In the genomic region with DNA sequence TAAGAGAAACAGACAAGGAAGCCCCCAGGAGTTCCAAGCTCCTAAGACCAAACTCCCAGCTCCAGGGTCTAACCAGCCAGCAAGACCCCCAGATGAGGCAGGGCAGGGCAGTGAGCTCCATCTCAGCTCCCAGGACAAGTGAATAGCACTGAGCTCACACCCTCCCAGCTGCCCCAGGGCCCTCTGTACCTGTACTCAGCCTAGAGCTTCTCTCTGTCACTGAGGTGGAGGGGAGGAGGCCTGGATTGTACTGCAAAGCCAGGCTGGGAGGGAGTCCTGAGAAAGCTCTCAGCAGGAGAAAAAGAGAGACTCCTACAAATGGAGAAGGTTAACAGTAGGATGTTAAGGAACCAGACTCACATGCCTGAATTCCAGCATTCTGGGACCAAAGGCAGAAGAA, we compare ENCODE assay signal across 8 mouse cellular contexts. TPM values are rescaled to one million over a fixed set of nuclear protein-coding genes. Genes with fewer than 3 reads are reported as not detected.
DNase-seq lines count a peak whose midpoint lies in the region; ATAC-seq and TF ChIP-seq lines count a peak whose summit lies in the region.
"Had no signal": no experiment of that assay in that cellular context is flagged by ENCODE, and none has a peak within 500 bp of the region (broad histone marks: within the 10 kb centered on the region; RNA-seq: fewer than 3 reads in every experiment).

No protein-coding gene starts in this region.

- intact Hi-C loops in left cerebral cortex, adult 2 months (cut with DNase I) = no loop called here
- intact Hi-C loops in left cerebral cortex, postnatal 25 days (cut with DNase I) = no loop called here

- no peak for TF ChIP-seq CTCF in left cerebral cortex, adult 2 months (IDR thresholded peaks at IDR 0.05)

- H3K27me3 ChIP-seq in embryonic facial prominence, embryonic 11.5 days (ENCODE audit: control insufficient read depth, insufficient read depth, low read length) = no peaks in the 10 kb centered on the region
- no peaks in the 10 kb centered on the region for H3K27me3 ChIP-seq in neural tube, embryonic 14.5 days (ENCODE audit: control insufficient read depth, insufficient read depth, low read length)

- no peak for ATAC-seq in embryonic facial prominence, embryonic 11.5 days (replicated peaks; ENCODE audit: insufficient number of reproducible peaks, low FRiP score, low TSS enrichment, low read depth)
- no peak for ATAC-seq in neural tube, embryonic 14.5 days (ENCODE audit: low read depth)

- no peak overlapping the region for H3K4me3 ChIP-seq in left cerebral cortex, adult 2 months
- H3K4me3 ChIP-seq in embryonic facial prominence, embryonic 11.5 days (ENCODE audit: low read depth, low read length) = no peak overlapping the region
- H3K4me3 ChIP-seq in neural tube, embryonic 14.5 days (ENCODE audit: low read depth, low read length) = no peak overlapping the region

- no peak overlapping the region for H3K4me2 ChIP-seq in embryonic facial prominence, embryonic 11.5 days (ENCODE audit: low read depth, low read length)
- no peak overlapping the region for H3K4me2 ChIP-seq in neural tube, embryonic 14.5 days (ENCODE audit: low read depth, low read length)

- no peaks in the 10 kb centered on the region for H3K4me1 ChIP-seq in embryonic facial prominence, embryonic 11.5 days (ENCODE audit: control insufficient read depth, insufficient read depth, low read length)
- no peaks in the 10 kb centered on the region for H3K4me1 ChIP-seq in neural tube, embryonic 14.5 days (ENCODE audit: control insufficient read depth, insufficient read depth, low read length)

- H3K36me3 ChIP-seq in embryonic facial prominence, embryonic 11.5 days (replicated peaks; ENCODE audit: control insufficient read depth, insufficient read depth, low read depth, low read length) = no peaks in the 10 kb centered on the region
- no peaks in the 10 kb centered on the region for H3K36me3 ChIP-seq in neural tube, embryonic 14.5 days (ENCODE audit: control insufficient read depth, insufficient read depth, low read length)

- no peaks in the 10 kb centered on the region for H3K9me3 ChIP-seq in embryonic facial prominence, embryonic 11.5 days (replicated peaks; ENCODE audit: control insufficient read depth, low read length)
- no peaks in the 10 kb centered on the region for H3K9me3 ChIP-seq in neural tube, embryonic 14.5 days (ENCODE audit: control insufficient read depth, low read length)

- H3K9ac ChIP-seq in embryonic facial prominence, embryonic 11.5 days (replicated peaks; ENCODE audit: low read length) = no peak overlapping the region
- H3K9ac ChIP-seq in neural tube, embryonic 14.5 days (replicated peaks; ENCODE audit: low read depth, low read length) = no peak overlapping the region

- peak overlapping the region; percentile 86 for H3K27ac ChIP-seq in left cerebral cortex, adult 2 months
- peak overlapping the region; percentile 53; the same call in 1 of the 2 replicates for H3K27ac ChIP-seq in embryonic facial prominence, embryonic 11.5 days (replicated peaks; ENCODE audit: low read depth, low read length)
- H3K27ac ChIP-seq in neural tube, embryonic 14.5 days (ENCODE audit: low read depth, low read length) = peak overlapping the region; percentile 34; the same call in 1 of the 2 replicates

- DNase-seq in left cerebral cortex, adult 2 months (ENCODE audit: extremely low spot score in 1 of 2, low spot score in 2 of 2) = no peak
- no peak for DNase-seq in left cerebral cortex, postnatal 25 days (ENCODE audit: low spot score in 2 of 2)
- no peak for DNase-seq in embryonic facial prominence, embryonic 11.5 days (ENCODE audit: low spot score)
- peak; percentile 34 for DNase-seq in induced T-regulatory cell, adult 2 months (ENCODE audit: low read depth)
- DNase-seq in gastrocnemius, postnatal 10 days = no peak
- no peak for DNase-seq in layer of hippocampus, adult 8-10 months (ENCODE audit: low spot score in 2 of 2)

RNA-seq across cellular contexts. Expression of a gene that starts 6.0 kb away (rescaled TPM):
- 1 to 10 TPM in 1 of 2 experiments, under 1 TPM in 1; 0.66 to 1.1 TPM for total RNA-seq in left cerebral cortex, adult 2 months (2021)
- total RNA-seq in left cerebral cortex, postnatal 25 days (2021) = under 1 TPM; 0.48 to 0.82 TPM
- polyA plus RNA-seq in embryonic facial prominence, embryonic 11.5 days (2014; fragmentation: Nextera tagmentation; extraction: Ambion mirVana) = not detected in 2 replicates
- 0.13 TPM in 1 of 2 replicates, not detected in the other for polyA plus RNA-seq in neural tube, embryonic 14.5 days (2014; fragmentation: Nextera tagmentation; extraction: Ambion mirVana)
- total RNA-seq in gastrocnemius, postnatal 10 days (2021) = not detected
- 1 to 10 TPM in 1 of 4 experiments, under 1 TPM in 3; 0.29 to 1.7 (median 0.48) TPM for total RNA-seq in layer of hippocampus, adult 8-10 months (2022)

RNA-seq across cellular contexts. Expression of a gene that starts 11.5 kb away (rescaled TPM):
- 100 to 1,000 TPM; 176 to 195 TPM for total RNA-seq in left cerebral cortex, adult 2 months (2021)
- total RNA-seq in left cerebral cortex, postnatal 25 days (2021) = 100 to 1,000 TPM; 169 to 202 TPM
- polyA plus RNA-seq in embryonic facial prominence, embryonic 11.5 days (2014; fragmentation: Nextera tagmentation; extraction: Ambion mirVana) = 307 and 311 TPM in 2 replicates
- polyA plus RNA-seq in neural tube, embryonic 14.5 days (2014; fragmentation: Nextera tagmentation; extraction: Ambion mirVana) = 198 and 202 TPM in 2 replicates
- total RNA-seq in gastrocnemius, postnatal 10 days (2021) = 100 to 1,000 TPM; 144 to 156 TPM
- total RNA-seq in layer of hippocampus, adult 8-10 months (2022) = 100 to 1,000 TPM; 165 to 238 (median 203) TPM

RNA-seq across cellular contexts. Expression of a gene that starts 45.9 kb away (rescaled TPM):
- total RNA-seq in left cerebral cortex, adult 2 months (2021) = 1 to 10 TPM in 1 of 2 experiments, under 1 TPM in 1; 0.86 to 1.4 TPM
- total RNA-seq in left cerebral cortex, postnatal 25 days (2021) = not detected
- 14.5 and 37.6 TPM in 2 replicates for polyA plus RNA-seq in embryonic facial prominence, embryonic 11.5 days (2014; fragmentation: Nextera tagmentation; extraction: Ambion mirVana)
- polyA plus RNA-seq in neural tube, embryonic 14.5 days (2014; fragmentation: Nextera tagmentation; extraction: Ambion mirVana) = 0.86 TPM in 1 of 2 replicates, not detected in the other
- total RNA-seq in gastrocnemius, postnatal 10 days (2021) = 100 to 1,000 TPM; 526 to 721 TPM
- total RNA-seq in layer of hippocampus, adult 8-10 months (2022) = 1 to 10 TPM in 3 of 4 experiments, under 1 TPM in 1; 0.80 to 4.7 (median 2.9) TPM
- total RNA-seq: layer of hippocampus, postnatal 10 days had no signal

RNA-seq across cellular contexts. Expression of a gene that starts 60.0 kb away (rescaled TPM):
- 1 to 10 TPM; 2.1 to 2.2 TPM for total RNA-seq in left cerebral cortex, adult 2 months (2021)
- 1 to 10 TPM; 1.8 to 3.8 TPM for total RNA-seq in left cerebral cortex, postnatal 25 days (2021)
- 10.6 and 10.8 TPM in 2 replicates for polyA plus RNA-seq in embryonic facial prominence, embryonic 11.5 days (2014; fragmentation: Nextera tagmentation; extraction: Ambion mirVana)
- polyA plus RNA-seq in neural tube, embryonic 14.5 days (2014; fragmentation: Nextera tagmentation; extraction: Ambion mirVana) = 0.72 and 0.84 TPM in 2 replicates
- total RNA-seq in gastrocnemius, postnatal 10 days (2021) = 1 to 10 TPM; 4.0 to 4.3 TPM
- 10 to 100 TPM in 2 of 4 experiments, 1 to 10 TPM in 2; 2.1 to 22.9 (median 8.2) TPM for total RNA-seq in layer of hippocampus, adult 8-10 months (2022)

Comparison
In these comparisons a context has a peak if more than half of its experiments do, and no peak if none do; other contexts are left out.
1. H3K27ac ChIP-seq: peak in every context shown above with its lines; median percentile 86 in left cerebral cortex, adult 2 months; 53 in embryonic facial prominence, embryonic 11.5 days; 34 in neural tube, embryonic 14.5 days.
2. RNA of a gene that starts 45.9 kb away (total RNA-seq): 526 to 721 TPM in gastrocnemius, postnatal 10 days; 0.80 to 4.7 TPM in layer of hippocampus, adult 8-10 months, 0.86 to 1.4 TPM in left cerebral cortex, adult 2 months and not detected in left cerebral cortex, postnatal 25 days; every median in the first group is over 10 times any median in the second.